Mouse (Mus musculus) heart, adult 10 weeks (tissue): Measurements from ENCODE around the gene Aff4. TPM values are rescaled to one million over a fixed set of nuclear protein-coding genes. Genes with fewer than 3 reads are reported as not detected.

Experiments used
- polyA plus RNA-seq: library from polyadenylated mRNA; stranded (reverse); fragments of 350-450 nt; fragmentation: Illumina TruSeq; extraction: RNeasy Lipid Tissue Mini Kit (QIAGEN cat#74804); gene quantifications from one replicate; pipeline ENCODE4 v1.2.3, GENCODE M21; 2014; ENCODE audit warnings: low read depth, low replicate concordance

Gene Aff4
- polyA plus RNA-seq: 29.2 TPM

DNA sequence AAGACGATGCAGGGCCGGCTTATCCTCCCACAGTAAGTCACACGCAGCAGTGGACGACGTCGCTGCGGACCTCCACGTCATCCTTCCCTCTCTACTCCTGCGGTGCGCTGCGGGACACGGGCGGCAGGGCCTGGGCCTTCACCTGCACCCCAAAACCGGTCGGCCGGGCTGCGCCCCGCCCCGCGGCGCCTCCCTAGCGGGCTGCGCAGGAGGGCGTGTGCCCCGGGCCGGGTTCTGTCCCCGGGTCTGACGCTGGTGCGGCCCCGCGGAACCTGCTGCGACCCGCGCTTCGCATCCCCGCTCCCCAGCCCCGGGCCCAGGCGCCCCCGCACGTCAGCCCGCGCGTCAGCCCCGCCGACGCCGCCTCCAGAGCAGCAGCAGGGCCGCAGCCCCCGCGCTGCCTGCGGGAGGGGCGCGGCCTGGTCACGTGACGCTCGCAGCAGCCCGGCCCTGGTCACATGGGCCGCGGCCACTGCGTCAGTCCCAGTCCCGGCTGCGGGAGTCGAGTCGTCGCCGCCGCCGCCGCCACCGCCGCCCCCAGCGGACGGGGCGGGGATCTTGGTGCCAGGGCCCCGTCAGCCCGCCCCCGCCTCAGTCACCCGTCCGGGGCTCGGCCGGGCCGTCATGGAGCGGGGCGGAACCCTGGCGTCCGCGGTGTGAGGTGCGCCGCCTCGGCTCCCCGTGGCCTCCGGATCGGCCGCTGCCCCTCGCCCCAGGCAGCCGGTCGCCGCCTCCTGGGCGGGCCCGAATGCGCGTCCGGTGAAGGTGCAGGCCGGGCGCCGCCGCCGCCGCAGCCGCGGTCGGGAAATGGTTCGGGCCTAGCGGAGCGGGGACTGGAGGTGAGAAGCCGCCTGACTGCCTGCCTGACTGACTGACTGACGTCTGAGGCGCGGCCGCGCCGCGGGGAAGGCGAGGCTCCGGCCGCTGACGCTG lies at the start of gene Aff4:
TSS of gene Aff4 (plus strand) at position 543 of the 933 bp plus-strand sequence.

DNA sequence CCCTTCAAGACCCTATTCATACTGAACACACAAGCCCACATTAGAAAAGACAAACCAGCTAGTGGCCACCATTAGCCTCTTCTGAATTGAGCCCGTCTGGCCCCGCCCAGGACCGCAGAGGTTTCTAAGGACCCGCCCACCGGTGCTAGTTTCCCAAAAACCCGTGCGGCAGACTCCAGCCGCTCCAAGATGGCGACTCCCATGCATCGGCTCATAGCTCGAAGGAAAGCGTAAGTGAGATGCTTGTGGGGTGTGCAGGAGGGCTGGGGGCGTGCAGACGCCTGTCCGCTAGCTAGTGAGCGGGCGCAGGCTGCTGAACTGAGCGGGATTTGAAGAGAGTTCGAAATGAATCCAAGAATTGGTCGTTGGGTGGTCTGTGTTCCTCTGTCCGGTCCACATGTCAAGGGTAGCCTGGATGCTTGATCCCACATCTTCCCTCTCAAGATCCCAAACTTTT lies 26.1 kb upstream of the Aff4 start, which contains the start of gene Zcchc10:
TSS of gene Zcchc10 (plus strand) at position 168 of the 457 bp plus-strand sequence.

DNA sequence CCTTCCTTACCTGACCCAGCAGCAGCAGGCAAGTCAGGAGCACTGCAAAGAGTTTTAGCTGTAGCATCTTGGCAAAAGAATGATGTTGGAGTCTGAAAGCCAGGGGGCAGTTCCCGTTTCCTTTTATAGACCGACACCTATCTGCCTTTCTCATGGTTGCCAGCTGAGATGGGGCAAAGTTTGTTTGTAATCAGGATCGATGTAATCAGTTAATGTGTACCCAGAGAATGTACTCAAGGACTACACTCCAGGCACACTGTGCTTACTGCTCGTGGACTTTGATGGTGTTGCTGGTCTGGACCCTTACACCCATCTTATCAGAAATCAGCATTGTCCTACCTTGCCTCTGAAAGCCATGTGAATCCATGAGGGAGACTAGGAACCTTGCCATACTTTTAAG lies 72.4 kb downstream of the Aff4 start, which contains the start of gene Leap2:
TSS of gene Leap2 (minus strand) at position 135 of the 400 bp plus-strand sequence.

GRCm38 (mm10) chr11:53430670-53431346 lies 80.2 kb downstream of the Aff4 start, which contains the start of the genes Uqcrq and Gdf9:
TSS of gene Uqcrq (minus strand) at chr11:53430831.
TSS of gene Gdf9 (plus strand) at chr11:53431023.

GRCm38 (mm10) chr11:53456474-53457371 lies 106.1 kb downstream of the Aff4 start, which contains the start of the genes Gm10447 and Shroom1:
TSS of gene Gm10447 (minus strand) at chr11:53457110.
TSS of gene Shroom1 (plus strand) at chr11:53457205.

GRCm38 (mm10) chr11:53469968-53470695 lies 119.5 kb downstream of the Aff4 start, which contains the start of gene Gm9837:
TSS of gene Gm9837 (minus strand) at chr11:53470479.

Other genes with a start within 250 kb of the Aff4 start
- 116 TPM for gene Hspa4, start 50.4 kb upstream of the Aff4 start, polyA plus RNA-seq
- gene Zcchc10, start 26.2 kb upstream of the Aff4 start, polyA plus RNA-seq: 10.5 TPM
- not detected for gene Leap2, start 72.3 kb downstream of the Aff4 start, polyA plus RNA-seq
- 1,517 TPM for gene Uqcrq, start 80.0 kb downstream of the Aff4 start, polyA plus RNA-seq
- 0.50 TPM for gene Gdf9, start 80.2 kb downstream of the Aff4 start, polyA plus RNA-seq
- gene Gm10447, start 106.3 kb downstream of the Aff4 start, polyA plus RNA-seq: not detected
- gene Shroom1, start 106.4 kb downstream of the Aff4 start, polyA plus RNA-seq: 0.55 TPM
- gene Gm9837, start 119.6 kb downstream of the Aff4 start, polyA plus RNA-seq: not detected
- not detected for gene Gm9945, start 129.3 kb downstream of the Aff4 start, polyA plus RNA-seq
- gene Sowaha, start 129.4 kb downstream of the Aff4 start, polyA plus RNA-seq: not detected
- 35.5 TPM for gene Sept8, start 168.4 kb downstream of the Aff4 start, polyA plus RNA-seq
- gene Kif3a, start 216.5 kb downstream of the Aff4 start, polyA plus RNA-seq: 10.6 TPM